ENCODE assay signal across 9 mouse cellular contexts in genomic region chr2:168466066-168466465, GRCm38 (mm10).
A peak's percentile ranks its signal among the peaks of the same experiment; 100 is the strongest.
DNase-seq lines count a peak whose midpoint lies in the region; ATAC-seq and TF ChIP-seq lines count a peak whose summit lies in the region.
"Had no signal": no experiment of that assay in that cellular context is flagged by ENCODE, and none has a peak within 500 bp of the region (broad histone marks: within the 10 kb centered on the region; RNA-seq: fewer than 3 reads in every experiment).

No protein-coding gene starts in this region.

- no peak overlapping the region for H3K4me3 ChIP-seq in lung, postnatal 0 days (ENCODE audit: low read depth, low read length)
- H3K4me3 ChIP-seq in liver, postnatal 0 days (ENCODE audit: low read depth, low read length), result no peak overlapping the region

- no peaks in the 10 kb centered on the region for H3K36me3 ChIP-seq in lung, postnatal 0 days (ENCODE audit: insufficient read depth, low read length)
- H3K36me3 ChIP-seq in liver, postnatal 0 days (replicated peaks; ENCODE audit: insufficient read depth, low read length), result no peaks in the 10 kb centered on the region

- H3K4me1 ChIP-seq in lung, postnatal 0 days (ENCODE audit: insufficient read depth, low read depth, low read length), result no peaks in the 10 kb centered on the region
- H3K4me1 ChIP-seq in liver, postnatal 0 days (ENCODE audit: insufficient read depth), result no peaks in the 10 kb centered on the region

- no peak for TF ChIP-seq CTCF in lung, postnatal 0 days (IDR thresholded peaks at IDR 0.05)
- TF ChIP-seq CTCF in liver, postnatal 0 days (IDR thresholded peaks at IDR 0.05; ENCODE audit: low read depth), result no peak

- no peak overlapping the region for H3K9ac ChIP-seq in lung, postnatal 0 days (replicated peaks; ENCODE audit: low read depth)
- no peak overlapping the region for H3K9ac ChIP-seq in liver, postnatal 0 days (replicated peaks)
- H3K9ac ChIP-seq: liver, embryonic 14.5 days had no signal

- intact Hi-C loops in gastrocnemius, postnatal 14 days (cut with DNase I; ENCODE audit: low total_unique reads), result no loop called here

- H3K27me3 ChIP-seq in lung, postnatal 0 days (replicated peaks; ENCODE audit: insufficient read depth, low read length), result 0 out of 2 replicates have a peak, but pooled peaks cover 5% of the 10 kb centered on the region
- no peaks in the 10 kb centered on the region for H3K27me3 ChIP-seq in liver, postnatal 0 days (ENCODE audit: insufficient read depth, low read length)

- WGBS in lung, postnatal 0 days, result 60% methylated on average over 9 of the region's 9 CpGs
- WGBS in liver, postnatal 0 days (ENCODE audit: insufficient replicate concordance), result 53% methylated on average over 9 of the region's 9 CpGs

- TF ChIP-seq EP300 in lung, postnatal 0 days (IDR thresholded peaks at IDR 0.05), result no peak
- TF ChIP-seq EP300 in liver, postnatal 0 days (IDR thresholded peaks at IDR 0.05; ENCODE audit: low read depth), result no peak

- peak; percentile 43 for ATAC-seq in lung, postnatal 0 days
- no peak for ATAC-seq in liver, postnatal 0 days

- DNase-seq in lung, postnatal 0 days (ENCODE audit: low spot score), result peak; percentile 28
- DNase-seq in lung, postnatal 4 days, result no peak
- peak; percentile 61 for DNase-seq in adrenal gland, postnatal 10 days
- peak; percentile 69 for DNase-seq in gastrocnemius, postnatal 14 days
- DNase-seq in ovary, postnatal 36 days (ENCODE audit: low spot score), result peak; percentile 16
- no peak for DNase-seq in right cerebral cortex, adult 2 months (ENCODE audit: low spot score in 2 of 2)
- no peak for DNase-seq in kidney, adult 18-20 months
- DNase-seq in liver, postnatal 0 days, result no peak

- no peaks in the 10 kb centered on the region for H3K9me3 ChIP-seq in lung, postnatal 0 days (ENCODE audit: low read length)
- H3K9me3 ChIP-seq in liver, postnatal 0 days (ENCODE audit: low read length), result no peaks in the 10 kb centered on the region

- no peak overlapping the region for H3K27ac ChIP-seq in lung, postnatal 0 days (ENCODE audit: low read length)
- no peak overlapping the region for H3K27ac ChIP-seq in liver, postnatal 0 days (ENCODE audit: low read depth)
- H3K27ac ChIP-seq: liver, embryonic 14.5 days had no signal

- no peak overlapping the region for H3K4me2 ChIP-seq in lung, postnatal 0 days (replicated peaks; ENCODE audit: low read depth, low read length)
- H3K4me2 ChIP-seq in liver, postnatal 0 days (ENCODE audit: low read depth, low read length), result no peak overlapping the region

Comparison
In these comparisons a context has a peak if more than half of its experiments do, and no peak if none do; other contexts are left out.
1. DNase-seq: peak in lung, postnatal 0 days (single experiment), adrenal gland, postnatal 10 days (single experiment), gastrocnemius, postnatal 14 days (single experiment) and ovary, postnatal 36 days (single experiment); none in lung, postnatal 4 days (0 of 2), right cerebral cortex, adult 2 months (0 of 2), kidney, adult 18-20 months (single experiment) and liver, postnatal 0 days (single experiment).